11 mouse cellular contexts compared by ENCODE assay signal in genomic region chr16:91076180-91076579, GRCm38 (mm10). TPM values are rescaled to one million over a fixed set of nuclear protein-coding genes. Genes with fewer than 3 reads are reported as not detected.
DNase-seq lines count a peak whose midpoint lies in the region; ATAC-seq and TF ChIP-seq lines count a peak whose summit lies in the region.
"Had no signal": no experiment of that assay in that cellular context is flagged by ENCODE, and none has a peak within 500 bp of the region (broad histone marks: within the 10 kb centered on the region; RNA-seq: fewer than 3 reads in every experiment).

No protein-coding gene starts in this region.

- no peak for TF ChIP-seq POLR2A in heart, adult 2 months (IDR thresholded peaks at IDR 0.05; ENCODE audit: insufficient read depth, low read depth, low read length)

- no peak overlapping the region for H3K27ac ChIP-seq in heart, adult 2 months
- no peak overlapping the region for H3K27ac ChIP-seq in midbrain, embryonic 11.5 days (ENCODE audit: low read depth, low read length)
- H3K27ac ChIP-seq: embryonic facial prominence, embryonic 15.5 days; neural tube, embryonic 15.5 days had no signal

- H3K9ac ChIP-seq in heart, adult 2 months (ENCODE audit: low read depth, low read length), result no peak overlapping the region
- no peak overlapping the region for H3K9ac ChIP-seq in midbrain, embryonic 11.5 days (ENCODE audit: low read length)
- H3K9ac ChIP-seq: embryonic facial prominence, embryonic 15.5 days; neural tube, embryonic 15.5 days had no signal

- H3K79me2 ChIP-seq in heart, adult 2 months (replicated peaks; ENCODE audit: control insufficient read depth, insufficient read depth, low read length), result no peaks in the 10 kb centered on the region

- H3K4me2 ChIP-seq in midbrain, embryonic 11.5 days, result no peak overlapping the region
- H3K4me2 ChIP-seq: embryonic facial prominence, embryonic 15.5 days; neural tube, embryonic 15.5 days had no signal

- TF ChIP-seq CTCF in heart, adult 2 months (IDR thresholded peaks at IDR 0.05), result peak; percentile 13; the same call in 1 of the 2 replicates

- no peaks in the 10 kb centered on the region for H3K9me3 ChIP-seq in midbrain, embryonic 11.5 days (ENCODE audit: control insufficient read depth, low read length)
- H3K9me3 ChIP-seq: embryonic facial prominence, embryonic 15.5 days; neural tube, embryonic 15.5 days had no signal

- H3K4me3 ChIP-seq in heart, adult 2 months, result no peak overlapping the region
- H3K4me3 ChIP-seq in midbrain, embryonic 11.5 days (ENCODE audit: low read depth, low read length), result no peak overlapping the region
- H3K4me3 ChIP-seq: embryonic facial prominence, embryonic 15.5 days; neural tube, embryonic 15.5 days had no signal

- no peaks in the 10 kb centered on the region for H3K4me1 ChIP-seq in heart, adult 2 months (ENCODE audit: control insufficient read depth, insufficient read depth, low read length)
- no peaks in the 10 kb centered on the region for H3K4me1 ChIP-seq in midbrain, embryonic 11.5 days (ENCODE audit: control insufficient read depth, insufficient read depth, low read length)
- H3K4me1 ChIP-seq: embryonic facial prominence, embryonic 15.5 days; neural tube, embryonic 15.5 days had no signal

- TF ChIP-seq EP300 in heart, adult 2 months (IDR thresholded peaks at IDR 0.05; ENCODE audit: insufficient read depth, low read depth, low read length), result no peak

- peak in 1 of 2 experiments; percentile 16 for DNase-seq in heart, adult 2 months
- DNase-seq in heart, adult 8-10 months (ENCODE audit: low spot score), result no peak
- DNase-seq in 416B (ENCODE audit: low read depth) (peak; percentile 70), ZHBTc4 (ENCODE audit: low read depth, low spot score) (peak; percentile 72)
- peak; percentile 50 for DNase-seq in lung, postnatal 36 days
- no peak for DNase-seq in midbrain, embryonic 11.5 days (ENCODE audit: low spot score, missing footprints)
- DNase-seq in cerebellum, adult 11 months, result no peak

- H3K36me3 ChIP-seq in heart, adult 2 months (ENCODE audit: control insufficient read depth, insufficient read depth, low read length), result no peaks in the 10 kb centered on the region
- H3K36me3 ChIP-seq in midbrain, embryonic 11.5 days (ENCODE audit: control insufficient read depth, insufficient read depth, low read length), result no peaks in the 10 kb centered on the region
- H3K36me3 ChIP-seq: embryonic facial prominence, embryonic 15.5 days; neural tube, embryonic 15.5 days had no signal

- 65% methylated on average over 5 of the region's 5 CpGs for WGBS in heart, adult 2 months
- 82% methylated on average over 5 of the region's 5 CpGs for WGBS in midbrain, embryonic 11.5 days

- H3K27me3 ChIP-seq in heart, adult 2 months (ENCODE audit: control insufficient read depth, insufficient read depth, low read length), result no peaks in the 10 kb centered on the region
- H3K27me3 ChIP-seq in midbrain, embryonic 11.5 days (ENCODE audit: control insufficient read depth, insufficient read depth, low read length), result no peaks in the 10 kb centered on the region
- H3K27me3 ChIP-seq: embryonic facial prominence, embryonic 15.5 days had no signal

- intact Hi-C loops in heart, adult 2 months (cut with DNase I), result loop anchor here (10.0 kb wide), 1 partner anchor 369 kb away; no protein-coding TSS in a partner anchor

- ATAC-seq in midbrain, embryonic 11.5 days (ENCODE audit: low FRiP score), result no peak
- ATAC-seq in erythroid progenitor cell, adult 5-6 weeks (replicated peaks; ENCODE audit: low FRiP score, poor library complexity, severe bottlenecking), result no peak

RNA-seq across cellular contexts. Expression of gene 4932438H23Rik, which starts 18.7 kb away (rescaled TPM):
- under 1 TPM in 1 of 2 experiments, not detected in 1; 0.14 TPM for total RNA-seq in heart, adult 2 months (2021)
- 0.06 and 0.12 TPM in 2 replicates for polyA plus RNA-seq in heart, adult 2 months (2012; rRNA removed)
- total RNA-seq in heart, adult 8-10 months (2022), result under 1 TPM in 3 of 4 experiments, not detected in 1; 0.11 to 0.16 (median 0.14) TPM
- polyA plus RNA-seq in midbrain, embryonic 11.5 days (2014; fragmentation: Nextera tagmentation; extraction: Ambion mirVana), result 0.26 TPM in 1 of 2 replicates, not detected in the other
- total RNA-seq in erythroid progenitor cell, adult 5-6 weeks (2015; ENCODE audit: low replicate concordance), result not detected in 2 replicates
- not detected in 2 replicates for total RNA-seq in erythroid progenitor cell, adult 5-6 weeks (2017; ENCODE audit: low replicate concordance)
- total RNA-seq: heart, postnatal 25 days had no signal

RNA-seq across cellular contexts. Expression of gene Paxbp1, which starts 31.8 kb away (rescaled TPM):
- 10 to 100 TPM; 11.6 to 12.0 TPM for total RNA-seq in heart, adult 2 months (2021)
- 10.2 and 27.2 TPM in 2 replicates for polyA plus RNA-seq in heart, adult 2 months (2012; rRNA removed)
- 10 to 100 TPM in 3 of 4 experiments, 1 to 10 TPM in 1; 8.1 to 18.6 (median 12.5) TPM for total RNA-seq in heart, adult 8-10 months (2022)
- 86.4 and 97.2 TPM in 2 replicates for polyA plus RNA-seq in midbrain, embryonic 11.5 days (2014; fragmentation: Nextera tagmentation; extraction: Ambion mirVana)
- 147 and 193 TPM in 2 replicates for total RNA-seq in erythroid progenitor cell, adult 5-6 weeks (2015; ENCODE audit: low replicate concordance)
- 152 and 209 TPM in 2 replicates for total RNA-seq in erythroid progenitor cell, adult 5-6 weeks (2017; ENCODE audit: low replicate concordance)

Comparison
In these comparisons a context has a peak if more than half of its experiments do, and no peak if none do; other contexts are left out.
1. DNase-seq: peak in 416B (single experiment), ZHBTc4 (single experiment) and lung, postnatal 36 days (single experiment); none in heart, adult 8-10 months (single experiment), midbrain, embryonic 11.5 days (single experiment) and cerebellum, adult 11 months (single experiment).
2. RNA of gene Paxbp1, which starts 31.8 kb away (total RNA-seq): 147 to 209 TPM in erythroid progenitor cell, adult 5-6 weeks; 8.1 to 18.6 TPM in heart, adult 8-10 months and 11.6 to 12.0 TPM in heart, adult 2 months; every median in the first group is over 4 times any median in the second.